Mouse (Mus musculus) gastrocnemius, adult 8-10 months (tissue): ENCODE measurements around the gene Osgin1. TPM values are rescaled to one million over a fixed set of nuclear protein-coding genes. Genes with fewer than 3 reads are reported as not detected.

ENCODE experiments used
- total RNA-seq, 4 experiments: library from RNA; stranded (reverse); gene quantifications; 2 replicates each; pipeline ENCODE4 v1.2.4; 2022

Osgin1 gene
- total RNA-seq, 4 experiments from 2014 or later, result 5.9 to 19.9 (median 10.1) TPM

Other genes starting within 250 kb of the Osgin1 start
- 100 to 1,000 TPM; 133 to 148 (median 143) TPM for gene Hsbp1, start 89.6 kb upstream of the Osgin1 start, total RNA-seq
- gene Mlycd, start 39.2 kb upstream of the Osgin1 start, total RNA-seq, result 100 to 1,000 TPM in 1 of 4 experiments, 10 to 100 TPM in 3; 83.6 to 123 (median 95.6) TPM
- gene Necab2, start 12.6 kb downstream of the Osgin1 start, total RNA-seq, result under 1 TPM in 1 of 4 experiments, not detected in 3; 0.22 TPM
- not detected for gene Slc38a8, start 67.6 kb downstream of the Osgin1 start, total RNA-seq
- 10 to 100 TPM; 18.1 to 24.4 (median 22.5) TPM for gene Mbtps1, start 124.6 kb downstream of the Osgin1 start, total RNA-seq
- 10 to 100 TPM; 16.1 to 21.1 (median 17.4) TPM for gene Hsdl1, start 141.1 kb downstream of the Osgin1 start, total RNA-seq
- not detected for gene Dnaaf1, start 141.1 kb downstream of the Osgin1 start, total RNA-seq
- 1 to 10 TPM; 5.2 to 8.0 (median 6.9) TPM for gene Taf1c, start 171.1 kb downstream of the Osgin1 start, total RNA-seq
- not detected for gene Adad2, start 178.6 kb downstream of the Osgin1 start, total RNA-seq
- 10 to 100 TPM in 3 of 4 experiments, 1 to 10 TPM in 1; 8.3 to 22.8 (median 16.5) TPM for gene Kcng4, start 201.6 kb downstream of the Osgin1 start, total RNA-seq
- gene Wfdc1, start 232.2 kb downstream of the Osgin1 start, total RNA-seq, result 10 to 100 TPM; 63.4 to 89.3 (median 75.2) TPM